Mouse (Mus musculus) T-cell, adult 2 months (primary cell): ENCODE data around the gene Cldnd1.

Experiments
- DNase-seq: peaks from one replicate; pipeline ENCODE4 v3.0.0; 2022; ENCODE audit warnings: low spot score

Cldnd1 gene

DNA sequence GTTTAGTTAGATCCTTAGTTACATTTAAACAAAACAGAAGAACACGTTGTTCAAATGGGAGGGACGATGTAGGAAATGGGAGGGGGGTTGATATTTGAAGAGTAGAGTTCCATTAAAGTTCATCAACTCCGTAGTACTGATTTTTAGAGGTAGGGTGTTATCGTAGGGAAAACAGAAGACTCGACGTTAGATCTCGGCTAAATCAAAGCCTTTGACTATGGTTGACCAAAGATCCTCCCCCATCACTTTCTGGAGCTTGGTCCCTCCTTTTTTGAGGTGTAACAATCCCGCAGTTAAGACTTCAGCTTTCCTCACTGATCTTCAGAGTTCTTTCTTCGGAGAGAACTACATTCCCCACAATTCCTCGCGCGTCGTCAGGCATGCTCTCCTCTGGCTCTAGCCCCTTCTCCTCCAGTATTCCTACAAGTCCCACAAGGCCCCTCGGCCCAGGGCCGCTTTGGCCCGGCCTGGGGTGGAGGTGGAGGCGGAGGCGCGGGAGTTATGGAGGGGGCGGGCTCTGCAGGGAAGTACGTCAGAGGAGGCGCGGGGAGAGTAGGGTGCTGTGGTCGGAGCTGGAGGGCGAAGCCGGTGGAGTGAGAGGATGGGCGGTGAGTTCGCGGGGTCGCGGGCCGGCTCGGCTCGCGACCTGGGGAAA lies at the start of gene Cldnd1:
Gene Cldnd1, plus strand, starts transcription at position 434 of the 655 bp plus-strand sequence.
- DNase-seq: peak; percentile 97

DNA sequence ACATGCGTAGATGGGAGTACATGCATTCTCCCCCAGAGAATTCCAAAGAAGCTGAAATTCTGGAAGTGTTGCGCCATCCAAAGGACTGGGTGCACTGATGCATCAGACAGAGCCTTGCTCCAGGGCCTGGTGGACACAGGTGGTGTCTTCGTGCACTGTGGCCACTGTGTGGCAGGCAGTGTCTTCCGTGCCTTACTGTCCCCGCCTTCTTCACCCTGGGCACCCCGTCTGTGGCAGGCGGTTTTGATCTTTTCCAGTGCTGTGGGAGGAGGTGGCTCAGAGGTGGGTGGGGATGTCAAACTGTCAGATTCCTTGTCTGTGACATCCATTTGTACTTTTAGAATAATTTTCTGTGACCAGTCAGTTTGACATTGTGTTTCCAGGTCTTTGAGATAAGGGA lies 49.0 kb upstream of the Cldnd1 start:
- no peak for DNase-seq

DNA sequence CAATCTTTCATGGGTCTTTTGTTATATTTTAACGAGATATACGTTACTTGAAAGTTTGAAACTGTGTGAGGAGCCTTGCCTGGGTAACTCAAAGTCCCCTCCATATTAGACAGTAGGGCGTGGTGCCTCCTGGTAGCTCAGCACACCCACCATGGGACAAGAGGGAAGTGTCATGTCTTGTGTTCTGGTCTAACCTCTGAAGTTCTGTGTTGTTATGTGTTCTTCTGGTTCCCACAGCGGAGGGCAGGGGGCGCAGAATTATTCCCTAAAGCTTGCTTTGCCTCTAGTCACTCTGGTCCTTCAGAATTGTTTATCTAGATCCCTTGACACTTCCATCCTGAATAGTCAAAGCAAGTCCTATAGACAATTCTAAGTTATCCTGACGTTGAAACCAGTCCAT lies 45.7 kb upstream of the Cldnd1 start:
- no peak for DNase-seq

DNA sequence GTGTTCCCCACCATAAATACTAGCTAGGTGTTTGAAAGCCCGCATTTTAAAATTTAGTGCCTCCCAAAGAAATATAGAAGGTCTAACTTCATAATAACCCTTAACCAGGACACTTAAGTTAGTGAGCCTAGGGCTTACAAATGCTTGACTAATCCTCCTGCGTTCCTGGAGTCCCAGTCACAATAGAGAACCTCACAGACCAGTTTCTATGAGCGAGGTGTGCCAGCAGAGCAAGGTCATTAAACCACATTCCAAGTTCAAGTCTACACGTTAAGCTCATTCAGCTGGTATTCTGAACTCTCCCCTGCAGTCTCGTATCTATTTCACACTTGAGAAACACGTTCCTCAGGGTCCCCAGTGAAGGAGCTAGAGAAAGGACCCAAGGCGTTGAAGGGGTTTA lies 44.8 kb upstream of the Cldnd1 start:
- no peak for DNase-seq

DNA sequence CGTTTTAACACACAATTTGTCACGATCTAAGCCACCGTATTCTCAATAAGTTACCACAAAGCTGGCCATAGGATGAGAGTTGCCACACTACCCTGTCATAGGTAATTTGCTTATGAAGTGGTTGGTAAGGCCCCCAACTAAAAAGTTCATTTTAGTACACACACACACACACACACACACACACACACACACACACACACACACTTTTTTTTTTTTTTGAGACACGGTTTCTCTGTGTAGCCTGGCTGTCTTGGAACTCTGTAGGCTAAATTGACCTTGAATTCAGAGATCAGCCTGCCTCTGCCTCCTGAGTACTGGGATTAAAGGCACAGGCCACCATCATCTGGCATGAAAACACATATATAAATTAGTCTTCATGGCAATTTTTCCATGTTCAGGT lies 43.8 kb upstream of the Cldnd1 start:
- no peak for DNase-seq

DNA sequence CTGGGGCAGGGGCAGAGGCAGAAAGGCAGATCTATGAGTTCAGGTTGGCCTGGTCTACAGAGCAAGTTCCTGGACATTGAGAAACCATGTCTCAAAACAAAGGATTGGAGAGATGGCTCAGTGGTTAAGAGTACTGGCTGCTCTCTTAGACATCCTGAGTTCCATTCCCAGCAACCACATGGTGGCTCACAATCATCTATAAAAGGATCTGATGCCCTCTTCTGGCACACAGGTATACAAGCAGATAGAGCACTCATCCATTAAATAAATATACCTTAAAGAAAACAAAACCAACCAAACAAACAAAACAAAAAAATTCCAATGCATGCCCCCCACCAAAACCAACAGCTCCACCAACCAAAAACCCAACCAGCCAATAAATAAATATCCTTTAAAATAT lies 43.2 kb upstream of the Cldnd1 start:
- DNase-seq: no peak

DNA sequence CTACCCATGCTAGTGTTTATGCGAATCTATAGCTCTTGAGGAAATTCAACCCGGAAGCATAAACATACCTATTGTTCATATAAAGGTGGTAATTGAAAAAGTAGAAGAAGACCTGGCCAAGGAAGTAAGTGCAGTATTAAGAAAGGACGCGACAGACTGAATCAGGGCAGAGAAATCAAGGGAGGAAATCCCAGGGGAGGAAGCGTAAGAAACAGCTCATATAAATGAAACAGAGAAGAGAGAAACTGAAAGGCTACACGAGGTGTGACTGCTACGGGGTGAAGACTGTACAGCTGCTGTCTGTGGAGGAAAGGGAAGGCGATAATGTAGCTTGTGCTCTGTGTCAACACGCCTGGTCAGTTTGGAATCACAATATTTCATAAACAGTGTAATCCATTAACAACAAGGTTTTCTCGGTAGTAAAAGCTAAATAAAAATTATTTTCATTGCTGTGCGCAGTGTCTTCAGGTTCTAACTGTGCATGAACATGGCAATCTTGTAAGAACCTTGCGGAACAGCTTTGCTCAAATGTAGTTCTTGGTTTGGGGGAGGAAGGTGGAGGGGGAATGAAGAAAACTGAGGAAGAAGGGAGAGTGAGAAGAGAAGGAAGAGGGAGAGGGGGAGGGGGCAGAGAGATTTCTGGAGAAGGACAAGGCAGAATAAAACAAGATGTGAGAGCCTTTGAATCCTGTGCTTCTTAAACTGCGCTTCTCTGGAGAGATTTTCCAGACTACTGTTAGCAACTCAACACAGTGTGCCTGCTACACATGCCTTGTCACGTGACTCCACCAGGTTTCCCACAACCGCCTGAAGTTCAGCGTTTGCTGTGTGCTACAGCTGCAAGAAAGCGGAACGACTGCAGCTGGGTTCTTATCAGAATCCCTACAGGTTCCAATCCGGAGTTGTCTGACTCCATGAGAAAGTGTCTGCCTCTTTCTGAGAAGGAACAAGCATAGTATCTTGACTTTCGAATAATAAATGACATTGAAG lies 41.9 kb upstream of the Cldnd1 start:
- no peak for DNase-seq

DNA sequence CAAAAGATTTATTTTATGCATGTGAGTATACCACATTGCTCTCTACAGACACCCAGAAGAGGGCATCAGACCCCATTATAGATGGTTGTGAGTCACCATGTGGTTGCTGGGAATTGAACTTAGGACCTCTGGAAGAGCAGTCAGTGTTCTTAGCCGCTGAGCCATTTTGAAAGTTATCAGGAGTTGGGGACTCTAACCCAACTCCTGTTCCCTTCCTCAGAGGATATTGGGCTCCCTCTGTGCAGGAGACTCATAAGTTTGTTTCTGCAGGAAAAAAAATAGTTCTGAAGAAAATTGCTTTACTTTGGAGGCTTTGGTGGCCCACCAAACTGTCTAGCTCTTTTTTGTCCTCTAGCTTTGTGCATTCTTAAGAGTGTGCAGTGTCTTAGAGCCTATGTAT lies 39.2 kb upstream of the Cldnd1 start:
- no peak for DNase-seq

DNA sequence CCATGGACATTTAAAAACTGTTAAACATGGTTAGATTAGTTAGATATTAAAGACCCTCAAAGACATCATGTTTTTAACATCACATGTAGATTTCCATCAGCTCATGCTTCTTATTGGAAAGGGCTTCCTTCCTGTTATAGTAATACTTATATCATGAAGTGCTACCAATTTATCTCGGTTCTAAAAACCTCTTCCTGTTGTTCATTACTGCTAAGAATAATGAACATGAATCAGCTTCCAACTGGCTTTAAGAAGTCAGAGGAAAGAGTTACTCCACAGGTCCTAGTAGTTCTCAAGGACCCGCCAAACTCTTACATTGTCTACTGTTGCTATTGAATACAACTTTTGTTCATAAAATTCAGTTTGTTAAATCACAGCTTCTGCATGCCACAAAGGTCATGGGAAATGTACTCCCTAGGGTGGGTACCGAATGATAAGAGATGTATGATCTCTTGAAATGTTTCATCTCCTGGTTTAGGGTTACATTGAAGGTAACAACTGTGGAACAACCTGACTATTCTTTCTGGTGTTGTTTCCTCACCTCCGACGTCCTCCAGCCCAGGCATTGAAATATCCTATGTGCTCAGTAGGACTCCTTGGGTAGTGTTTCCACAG lies 38.0 kb upstream of the Cldnd1 start:
- no peak for DNase-seq

DNA sequence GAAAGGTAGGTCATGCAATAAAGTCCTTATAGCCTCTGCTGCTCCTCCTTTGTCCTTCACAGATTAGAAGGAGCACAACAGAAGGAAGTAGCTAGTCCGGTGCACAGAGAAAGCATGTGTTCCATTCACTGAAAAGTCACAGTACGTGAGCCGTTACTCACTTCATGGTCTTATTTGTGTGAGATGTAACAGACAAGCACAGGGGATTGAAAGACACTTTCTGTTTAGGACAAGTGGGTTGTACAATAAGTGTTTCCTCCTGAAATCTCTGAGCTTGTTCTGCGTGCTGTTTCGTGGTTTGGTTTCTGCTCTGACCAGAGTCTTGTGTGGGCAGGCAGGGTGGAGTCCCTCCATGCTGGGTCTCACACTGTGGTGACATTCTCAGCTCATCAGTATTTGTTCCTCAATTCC lies 37.4 kb upstream of the Cldnd1 start:
- no peak for DNase-seq

DNA sequence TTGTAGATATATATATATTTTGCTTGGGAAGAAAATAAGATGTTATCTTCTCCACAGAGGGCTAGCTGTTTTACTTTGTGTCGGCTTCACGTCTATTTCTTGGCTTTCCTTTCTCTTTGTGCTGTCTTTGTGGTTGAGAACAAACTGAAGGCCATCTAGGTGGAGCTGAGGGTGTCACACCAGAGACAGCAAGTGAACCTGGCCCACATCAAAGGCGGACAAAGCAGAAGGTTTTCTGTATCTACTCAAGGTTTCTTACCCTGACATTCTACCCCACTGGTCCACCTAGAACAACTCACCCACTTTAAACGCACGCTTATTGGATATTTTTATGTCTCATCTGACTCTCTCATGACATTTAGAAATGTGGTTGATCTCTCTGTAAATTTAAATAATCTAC lies 33.6 kb upstream of the Cldnd1 start:
- DNase-seq: no peak

DNA sequence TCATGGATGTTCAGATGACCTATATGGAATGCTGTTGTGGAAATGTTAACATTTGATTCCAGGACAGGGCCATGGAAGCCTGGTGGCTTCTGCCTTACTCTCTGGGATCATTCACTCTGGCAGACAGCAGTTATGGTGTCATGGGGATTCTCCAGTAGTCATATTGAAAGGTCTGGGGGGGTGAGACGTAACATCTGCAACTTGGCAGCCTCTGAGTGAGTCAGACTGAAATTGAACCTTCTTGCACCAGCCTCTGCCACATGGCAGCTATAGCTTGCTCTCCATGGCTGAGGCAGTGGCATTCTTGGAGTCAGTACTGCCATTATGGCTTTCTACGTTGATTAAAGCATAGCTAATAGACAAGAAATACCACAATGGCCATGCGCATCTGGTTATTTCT lies 30.9 kb upstream of the Cldnd1 start:
- DNase-seq: no peak

DNA sequence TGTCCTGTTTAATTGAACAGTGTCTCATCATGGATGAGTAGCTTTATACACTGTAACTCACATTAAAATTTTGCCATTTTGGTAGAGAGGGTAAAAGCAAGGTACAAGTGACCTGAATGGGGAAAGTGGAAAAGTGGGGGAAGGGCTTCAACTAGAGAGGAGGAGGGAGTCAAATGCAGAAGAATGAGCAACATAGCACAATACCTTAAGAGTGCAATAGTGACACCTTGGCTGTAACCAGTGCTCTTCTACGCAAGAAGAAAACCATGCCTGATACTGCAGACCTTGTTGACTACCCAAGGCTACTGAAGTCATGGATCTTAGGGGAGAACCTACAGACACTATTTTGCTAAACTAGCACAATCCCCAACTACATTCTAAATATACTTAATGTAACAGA lies 30.4 kb upstream of the Cldnd1 start:
- no peak for DNase-seq

DNA sequence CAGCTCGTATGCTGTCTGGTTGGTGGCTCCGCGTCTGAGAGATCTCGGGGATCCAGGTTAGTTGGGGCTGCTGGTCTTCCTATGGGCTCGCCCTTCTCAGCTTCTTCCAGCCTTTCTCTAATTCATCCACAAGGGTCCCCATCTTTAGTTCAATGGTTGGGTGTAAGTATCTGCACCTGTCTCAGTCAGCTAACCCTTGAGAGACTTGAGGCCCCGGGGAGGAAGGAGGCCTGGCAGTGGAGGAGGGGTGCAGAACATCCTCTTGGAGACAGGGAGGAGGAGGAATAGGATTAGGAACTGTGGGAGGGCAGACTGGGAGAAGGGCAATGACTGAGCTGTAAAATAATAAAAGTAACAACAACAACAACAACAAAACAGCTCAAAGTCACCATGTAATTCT lies 27.5 kb upstream of the Cldnd1 start:
- DNase-seq: no peak

DNA sequence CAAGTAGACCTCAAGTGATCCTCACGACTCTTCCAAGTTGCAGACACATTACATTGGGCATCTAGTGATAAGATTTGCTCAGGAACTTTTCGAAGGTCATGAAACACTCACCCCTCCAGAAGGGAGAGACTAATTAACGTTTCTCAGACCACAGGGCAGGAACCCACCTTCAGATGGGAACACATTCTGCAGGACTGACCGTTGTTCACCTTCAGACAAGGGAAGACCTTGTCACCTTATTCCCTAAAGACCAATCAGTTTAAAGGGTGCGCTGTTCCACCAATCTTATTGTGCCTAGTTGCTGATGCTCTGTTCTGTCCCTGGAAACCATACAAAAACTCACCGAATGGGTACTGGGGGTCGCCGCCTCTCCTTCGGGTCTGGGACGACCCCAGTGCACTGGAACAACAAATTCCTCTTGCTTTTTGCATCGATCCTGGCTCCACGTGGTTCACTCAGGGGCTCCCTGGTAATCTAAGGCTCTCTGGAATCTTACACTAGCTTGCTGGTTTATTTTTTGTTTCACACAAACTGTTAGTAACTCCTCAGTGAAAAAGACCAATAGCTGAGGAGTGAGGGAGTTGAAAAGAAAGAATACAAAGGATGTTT lies 26.8 kb upstream of the Cldnd1 start:
- no peak for DNase-seq

DNA sequence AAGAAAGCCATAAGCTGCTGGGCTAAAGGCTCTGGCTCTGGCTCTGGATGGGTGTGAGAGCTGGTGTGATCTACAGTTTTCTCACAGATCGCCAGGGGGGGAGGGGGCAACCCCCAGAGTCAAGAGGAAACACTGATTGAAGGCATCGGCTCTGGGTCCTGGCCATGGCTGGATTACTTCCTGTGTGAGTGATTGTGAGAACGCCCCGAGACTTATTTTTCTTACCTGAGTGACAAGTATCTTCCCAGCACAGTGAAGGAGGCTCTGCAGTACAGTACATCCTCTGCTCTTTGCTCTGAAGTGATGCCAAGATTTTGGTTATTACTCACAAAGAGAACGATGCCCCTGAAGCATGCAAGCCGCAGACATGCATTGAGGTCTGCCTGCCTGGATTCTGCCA lies 25.9 kb upstream of the Cldnd1 start:
- peak; percentile 9 for DNase-seq

DNA sequence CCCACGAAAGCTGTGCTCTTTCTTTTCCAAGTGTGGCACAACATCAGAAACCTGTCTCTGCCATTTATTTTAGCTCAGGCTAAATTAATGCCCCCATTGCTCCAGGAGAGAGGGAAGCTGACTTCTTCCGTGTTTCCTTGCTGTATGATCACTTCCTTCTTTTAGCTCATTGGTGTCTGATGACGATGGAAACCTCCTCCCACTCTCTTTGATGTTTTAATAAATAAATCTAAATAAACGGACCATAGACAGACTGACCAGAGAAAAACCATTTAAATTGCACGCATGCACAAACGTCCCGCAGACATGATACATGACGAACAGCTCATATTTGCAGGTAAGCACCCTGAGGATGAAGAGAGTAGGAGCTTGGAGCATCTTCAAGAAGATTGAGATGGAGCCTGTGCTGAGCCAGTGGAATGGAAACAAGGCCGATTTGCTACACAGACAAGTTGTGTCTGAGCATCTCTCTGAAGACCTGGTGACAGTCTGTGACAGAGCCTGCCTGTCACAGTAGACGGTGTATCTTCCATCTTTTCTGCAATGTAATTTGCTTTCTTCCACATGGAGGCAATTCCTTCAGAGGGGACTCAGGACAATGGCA lies 25.3 kb upstream of the Cldnd1 start:
- DNase-seq: no peak

DNA sequence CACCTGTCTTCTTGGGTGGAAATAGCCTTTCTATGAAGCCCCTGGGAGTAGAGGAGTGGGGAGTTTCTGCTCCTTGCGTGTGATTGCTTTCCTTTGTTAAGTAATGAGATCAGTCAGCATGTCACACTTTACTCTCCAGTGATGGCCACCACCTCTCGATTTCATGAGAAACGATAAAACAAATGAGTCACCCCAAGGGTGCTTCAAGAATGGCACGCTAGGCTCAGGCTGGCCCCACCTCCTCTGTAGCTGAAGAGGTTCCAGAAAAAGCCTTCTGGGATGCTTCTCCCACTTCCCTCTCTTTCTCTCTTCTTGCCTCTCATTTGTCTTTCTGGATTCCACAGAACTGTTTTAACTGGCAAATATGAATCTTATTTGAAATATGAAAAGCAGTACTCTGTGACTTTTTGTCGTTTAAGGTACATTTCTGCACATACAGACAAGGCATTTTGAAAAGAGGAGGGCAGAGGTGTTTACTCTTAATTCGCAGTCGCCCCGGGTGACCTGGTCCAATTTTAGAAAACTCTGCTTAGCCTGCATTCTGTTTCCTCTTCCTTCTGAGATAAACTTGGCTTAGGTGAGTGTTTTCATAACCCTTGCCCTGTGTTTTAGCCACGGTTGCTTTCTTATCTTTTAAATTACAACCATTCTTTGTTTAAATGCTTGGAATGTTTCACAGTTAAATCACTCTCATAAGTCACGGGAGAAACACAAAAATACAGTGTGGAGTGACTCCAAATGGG lies 24.2 kb upstream of the Cldnd1 start:
- no peak for DNase-seq

DNA sequence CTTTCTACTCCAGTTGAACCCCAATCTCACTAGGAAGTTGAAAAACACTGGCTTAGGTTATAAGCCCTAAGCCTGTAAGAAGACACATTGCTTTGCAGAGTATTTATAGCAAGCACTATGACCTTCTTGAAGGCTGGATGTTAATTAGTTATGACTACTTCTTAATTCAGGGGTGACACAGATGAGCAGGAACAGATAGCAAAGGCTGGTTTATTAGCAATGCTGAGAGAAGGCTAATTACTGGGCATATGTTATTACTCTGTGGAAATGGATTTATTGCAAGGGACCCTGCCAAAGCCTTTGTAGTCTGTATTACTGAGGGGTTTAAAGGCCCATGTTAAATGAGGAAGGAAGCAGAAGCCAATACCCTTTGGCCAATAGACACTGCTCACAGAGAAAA lies 22.7 kb upstream of the Cldnd1 start:
- DNase-seq: no peak

DNA sequence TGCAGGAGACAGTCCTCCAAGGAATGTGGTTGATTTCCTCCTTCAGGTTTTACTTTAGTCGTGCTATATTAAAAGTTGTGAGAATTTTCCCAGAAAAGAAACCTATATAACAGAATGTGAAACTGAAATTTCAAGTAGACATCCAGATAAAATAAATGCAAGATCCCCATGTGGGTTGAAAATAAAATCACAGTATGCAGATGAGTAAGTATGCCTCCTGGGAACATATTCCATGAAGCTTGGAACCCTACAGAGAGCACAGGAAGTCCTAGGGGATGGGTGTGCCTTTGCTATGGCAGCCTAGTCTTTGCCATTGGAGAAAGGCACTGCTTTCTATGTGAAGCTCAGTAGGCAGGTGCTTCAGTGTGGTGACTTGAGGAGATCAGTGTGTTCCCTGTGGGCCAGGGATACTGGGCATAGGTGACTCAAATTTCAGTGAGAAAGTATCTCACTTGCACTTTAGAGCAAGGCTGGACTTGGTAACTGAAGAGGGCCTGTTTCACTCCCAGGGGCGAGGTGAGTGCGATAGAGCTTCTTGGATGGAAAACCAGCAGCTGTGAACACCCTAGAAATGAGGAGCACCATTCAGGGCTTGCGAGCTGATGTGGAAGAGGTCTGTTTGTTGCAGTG lies 20.3 kb upstream of the Cldnd1 start:
- DNase-seq: no peak
